Mouse (Mus musculus) gastrocnemius, postnatal 25 days (tissue): ENCODE data around the gene Fancg. TPM values are rescaled to one million over a fixed set of nuclear protein-coding genes. Genes with fewer than 3 reads are reported as not detected.
A peak's percentile ranks its signal among the peaks of the same experiment; 100 is the strongest.

Source experiments
- DNase-seq: peaks from one replicate; pipeline ENCODE4 v3.0.0; 2022
- total RNA-seq, 2 experiments: library from RNA; stranded (reverse); gene quantifications; 1 replicate in 1 of 2; 2 replicates in 1 of 2; pipeline ENCODE4 v1.2.3; 2021

Fancg gene
- total RNA-seq, 2 experiments from 2014 or later: 1.0 to 2.4 TPM

GRCm38 (mm10) chr4:43033481-43033880 lies 23.2 kb upstream of the Fancg start:
- DNase-seq: no peak

- no peak for DNase-seq
Measured at GRCm38 (mm10) chr4:43032501-43032900, 22.2 kb upstream of the Fancg start.

GRCm38 (mm10) chr4:43031237-43031995 lies 21.1 kb upstream of the Fancg start, which contains the start of gene Stoml2:
Stoml2 (minus strand) TSS chr4:43031710.
- peak; percentile 88 for DNase-seq

GRCm38 (mm10) chr4:43030780-43031230 lies 20.5 kb upstream of the Fancg start:
- no peak for DNase-seq

GRCm38 (mm10) chr4:43030352-43030751 lies 20.0 kb upstream of the Fancg start:
- DNase-seq: no peak

GRCm38 (mm10) chr4:43029749-43030148 lies 19.4 kb upstream of the Fancg start:
- no peak for DNase-seq

GRCm38 (mm10) chr4:43029121-43029520 lies 18.8 kb upstream of the Fancg start:
- DNase-seq: no peak

GRCm38 (mm10) chr4:43025084-43025960 lies 15.0 kb upstream of the Fancg start, which contains the start of gene Pigo:
Pigo (minus strand) TSS chr4:43025819.
- DNase-seq: peak; percentile 89

- DNase-seq: no peak
Measured at GRCm38 (mm10) chr4:43024673-43025072, 14.4 kb upstream of the Fancg start.

GRCm38 (mm10) chr4:43021341-43021740 lies 11.0 kb upstream of the Fancg start:
- DNase-seq: no peak

GRCm38 (mm10) chr4:43020876-43021275 lies 10.6 kb upstream of the Fancg start:
- DNase-seq: no peak

GRCm38 (mm10) chr4:43019641-43020465 lies 9.5 kb upstream of the Fancg start:
- DNase-seq: no peak

- no peak for DNase-seq
Measured at GRCm38 (mm10) chr4:43019176-43019575, 8.9 kb upstream of the Fancg start.

GRCm38 (mm10) chr4:43018156-43018555 lies 7.8 kb upstream of the Fancg start:
- DNase-seq: no peak

GRCm38 (mm10) chr4:43012091-43012490 lies 1.8 kb upstream of the Fancg start:
- DNase-seq: no peak

- DNase-seq: no peak
Measured at GRCm38 (mm10) chr4:43005765-43006164, 4.5 kb downstream of the Fancg start.

GRCm38 (mm10) chr4:43004951-43005350 lies 5.4 kb downstream of the Fancg start:
- DNase-seq: no peak

- DNase-seq: no peak
Measured at GRCm38 (mm10) chr4:43002756-43003439, 7.4 kb downstream of the Fancg start.

- no peak for DNase-seq
Measured at GRCm38 (mm10) chr4:43001272-43001671, 9.0 kb downstream of the Fancg start.

- DNase-seq: peak; percentile 99
Measured at GRCm38 (mm10) chr4:43000141-43000986, 9.9 kb downstream of the Fancg start, which contains the start of gene Vcp. Vcp (minus strand) TSS chr4:43000507.
